8 mouse cellular contexts compared by ENCODE assay signal in the genomic region with DNA sequence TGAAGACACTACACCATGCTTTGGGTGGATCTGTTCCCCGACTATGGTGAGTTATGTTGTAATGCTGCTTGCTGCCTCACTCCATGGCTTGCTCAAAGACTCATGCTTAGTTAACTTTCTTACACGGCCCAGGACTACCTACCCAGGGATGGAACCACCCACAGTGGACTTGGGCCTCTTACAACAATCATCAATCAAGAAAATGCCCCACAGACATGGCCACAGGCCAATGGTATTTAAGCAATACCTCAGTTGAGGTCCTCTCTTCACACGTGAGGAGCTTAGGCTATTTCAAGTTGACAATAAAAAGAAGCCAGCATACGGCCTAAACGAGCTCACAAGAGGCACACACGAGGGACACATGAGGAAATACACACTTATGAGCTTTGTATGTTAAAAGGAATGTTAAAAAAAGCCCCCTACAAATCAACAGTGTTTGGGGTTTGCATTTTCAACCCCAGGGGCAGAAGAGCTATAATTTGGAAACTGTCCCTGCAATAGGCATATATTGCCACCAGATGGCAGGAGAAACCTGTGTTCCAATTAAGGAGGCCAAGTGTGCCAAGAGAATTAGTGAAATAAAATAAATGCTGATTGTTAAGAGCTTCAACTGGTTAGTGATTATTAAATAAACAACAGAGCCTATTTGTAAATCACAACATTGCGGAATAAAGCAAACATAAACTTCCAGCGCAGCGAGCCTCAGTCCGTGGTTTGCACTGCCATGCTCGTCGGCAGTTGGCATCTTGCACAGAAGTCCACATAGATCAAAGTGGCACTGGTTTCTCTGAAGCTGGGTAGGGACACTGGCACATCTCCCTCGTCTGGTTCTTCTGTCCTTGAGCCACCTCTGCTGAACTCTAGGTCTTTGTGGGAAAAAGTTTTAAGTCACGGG. TPM values are rescaled to one million over a fixed set of nuclear protein-coding genes. Genes with fewer than 3 reads are reported as not detected.
DNase-seq lines count a peak whose midpoint lies in the region; ATAC-seq and TF ChIP-seq lines count a peak whose summit lies in the region.
"Had no signal": no experiment of that assay in that cellular context is flagged by ENCODE, and none has a peak within 500 bp of the region (broad histone marks: within the 10 kb centered on the region; RNA-seq: fewer than 3 reads in every experiment).

No protein-coding gene starts in this region.

- ATAC-seq in activated CD4-positive, CD25-positive, alpha-beta regulatory T cell, adult 4 months: peak; percentile 59
- no peak for ATAC-seq in embryonic facial prominence, embryonic 14.5 days (ENCODE audit: low read depth)
- ATAC-seq in stomach, postnatal 0 days (ENCODE audit: low FRiP score, low TSS enrichment): no peak

- no peaks in the 10 kb centered on the region for H3K4me1 ChIP-seq in spleen, adult 2 months (ENCODE audit: control insufficient read depth, insufficient read depth, insufficient read length)
- peaks cover 10% of the 10 kb centered on the region; the same call in 1 of the 2 replicates for H3K4me1 ChIP-seq in embryonic facial prominence, embryonic 14.5 days (ENCODE audit: control insufficient read depth, insufficient read depth, low read length)
- no peaks in the 10 kb centered on the region for H3K4me1 ChIP-seq in stomach, postnatal 0 days (replicated peaks; ENCODE audit: control insufficient read depth, insufficient read depth)

- no peak overlapping the region for H3K9ac ChIP-seq in embryonic facial prominence, embryonic 14.5 days (ENCODE audit: low read depth, low read length)
- no peak overlapping the region for H3K9ac ChIP-seq in stomach, postnatal 0 days (ENCODE audit: low read length)

- no peak overlapping the region for H3K27ac ChIP-seq in spleen, adult 2 months (ENCODE audit: insufficient read depth, low read length)
- H3K27ac ChIP-seq in embryonic facial prominence, embryonic 14.5 days (replicated peaks; ENCODE audit: low read depth, low read length): no peak overlapping the region
- no peak overlapping the region for H3K27ac ChIP-seq in stomach, postnatal 0 days (replicated peaks)
- H3K27ac ChIP-seq: macrophage had no signal

- no peak overlapping the region for H3K4me3 ChIP-seq in spleen, adult 2 months (ENCODE audit: extremely low read depth, insufficient read depth, insufficient read length)
- no peak overlapping the region for H3K4me3 ChIP-seq in embryonic facial prominence, embryonic 14.5 days (ENCODE audit: low read depth, low read length)
- no peak overlapping the region for H3K4me3 ChIP-seq in stomach, postnatal 0 days (ENCODE audit: low read depth, low read length)

- no peak overlapping the region for H3K4me2 ChIP-seq in embryonic facial prominence, embryonic 14.5 days (ENCODE audit: low read depth, low read length)
- H3K4me2 ChIP-seq in stomach, postnatal 0 days (replicated peaks; ENCODE audit: low read depth): no peak overlapping the region

- no peak for TF ChIP-seq EP300 in stomach, postnatal 0 days (optimal IDR thresholded peaks at IDR 0.05)

- WGBS in spleen, adult 2 months: 72% methylated on average over 14 of the region's 14 CpGs
- 62% methylated on average over 14 of the region's 14 CpGs for WGBS in embryonic facial prominence, embryonic 14.5 days
- 58% methylated on average over 14 of the region's 14 CpGs for WGBS in stomach, postnatal 0 days

- no peaks in the 10 kb centered on the region for H3K36me3 ChIP-seq in spleen, adult 2 months (ENCODE audit: control insufficient read depth, insufficient read depth, low read length)
- H3K36me3 ChIP-seq in embryonic facial prominence, embryonic 14.5 days (ENCODE audit: control insufficient read depth, insufficient read depth, low read length): no peaks in the 10 kb centered on the region
- H3K36me3 ChIP-seq in stomach, postnatal 0 days (ENCODE audit: control insufficient read depth, insufficient read depth, low read length): no peaks in the 10 kb centered on the region

- no peaks in the 10 kb centered on the region for H3K27me3 ChIP-seq in spleen, adult 2 months (ENCODE audit: control insufficient read depth, insufficient read depth, low read length)
- no peaks in the 10 kb centered on the region for H3K27me3 ChIP-seq in embryonic facial prominence, embryonic 14.5 days (replicated peaks; ENCODE audit: control insufficient read depth, insufficient read depth, low read length)
- no peaks in the 10 kb centered on the region for H3K27me3 ChIP-seq in stomach, postnatal 0 days (ENCODE audit: control insufficient read depth, insufficient read depth, low read length)

- DNase-seq in spleen, adult 2 months (ENCODE audit: low read depth in 1 of 2, low spot score in 2 of 2): peak in 1 of 2 experiments; percentile 25
- DNase-seq in spleen, postnatal 14 days (ENCODE audit: low spot score in 2 of 2): no peak
- DNase-seq in embryonic facial prominence, embryonic 14.5 days (ENCODE audit: low spot score): peak; percentile 47
- peak; percentile 53 for DNase-seq in kidney, adult 9 months
- DNase-seq in lung, postnatal 14 days: peak; percentile 40
- DNase-seq in stomach, postnatal 0 days (ENCODE audit: low spot score): no peak

- H3K9me3 ChIP-seq in embryonic facial prominence, embryonic 14.5 days (ENCODE audit: control insufficient read depth, low read length): no peaks in the 10 kb centered on the region
- no peaks in the 10 kb centered on the region for H3K9me3 ChIP-seq in stomach, postnatal 0 days (ENCODE audit: control insufficient read depth, low read length)

- no peak for TF ChIP-seq POLR2A in spleen, adult 2 months (IDR thresholded peaks at IDR 0.05; ENCODE audit: low read depth, low read length)

- TF ChIP-seq CTCF in spleen, adult 2 months (IDR thresholded peaks at IDR 0.05; ENCODE audit: extremely low read depth, insufficient read depth, insufficient read length, insufficient replicate concordance): 0 out of 2 replicates have a peak, but pooled peaks have one; percentile 26
- TF ChIP-seq CTCF in stomach, postnatal 0 days (IDR thresholded peaks at IDR 0.05; ENCODE audit: low read depth): peak; percentile 91

RNA-seq across cellular contexts. Expression of gene Tmem38b, which starts 58.8 kb away (rescaled TPM):
- polyA plus RNA-seq in spleen, adult 2 months (2012; rRNA removed): 2.5 TPM in 2 replicates
- 10 to 100 TPM; 14.8 to 19.9 TPM for polyA plus RNA-seq in activated CD4-positive, CD25-positive, alpha-beta regulatory T cell, adult 4 months (2017; shearing (Covaris generic))
- 16.3 and 17.8 TPM in 2 replicates for polyA plus RNA-seq in embryonic facial prominence, embryonic 14.5 days (2014; fragmentation: Nextera tagmentation; extraction: Ambion mirVana)
- 10.5 and 10.8 TPM in 2 replicates for polyA plus RNA-seq in stomach, postnatal 0 days (2015; fragmentation: Nextera tagmentation; extraction: Ambion mirVana)

Comparison
In these comparisons a context has a peak if more than half of its experiments do, and no peak if none do; other contexts are left out.
1. DNase-seq: peak in embryonic facial prominence, embryonic 14.5 days (single experiment), kidney, adult 9 months (single experiment) and lung, postnatal 14 days (single experiment); none in spleen, postnatal 14 days (0 of 2) and stomach, postnatal 0 days (single experiment).